Mouse (Mus musculus) intestine, postnatal 0 days (tissue): ENCODE results near the gene Lama5. TPM values are rescaled to one million over a fixed set of nuclear protein-coding genes. Genes with fewer than 3 reads are reported as not detected.

ENCODE experiments used
- ATAC-seq: fragments of 200-750 bp; cut with Nextera tagmentation; 2 replicates; pipeline ENCODE4 v1.8.0; 2017; ENCODE audit warnings: mild to moderate bottlenecking, moderate TSS enrichment, moderate library complexity
- H3K27ac ChIP-seq: fragments of 300-500 bp; sonication (generic); 2 replicates; pipeline ENCODE4 v1.5.1; 2014; ENCODE audit warnings: mild to moderate bottlenecking, low read depth, low read length, moderate library complexity
- H3K27me3 ChIP-seq: fragments of 300-500 bp; sonication (generic); replicated peaks from 2 replicates; pipeline ENCODE4 v1.6.1; 2014; ENCODE audit warnings: low read length, mixed read lengths; ENCODE audit not compliant: control insufficient read depth, insufficient read depth
- H3K36me3 ChIP-seq: fragments of 300-500 bp; sonication (generic); 2 replicates; pipeline ENCODE4 v1.6.1; 2014; ENCODE audit warnings: mild to moderate bottlenecking, moderate library complexity; ENCODE audit not compliant: control insufficient read depth, insufficient read depth
- H3K4me1 ChIP-seq: fragments of 300-500 bp; sonication (generic); replicated peaks from 2 replicates; pipeline ENCODE4 v1.6.1; 2014; ENCODE audit warnings: antibody characterized with exemption, low read length, mixed read lengths; ENCODE audit not compliant: control insufficient read depth, insufficient read depth
- H3K4me2 ChIP-seq: fragments of 300-500 bp; sonication (generic); replicated peaks from 2 replicates; pipeline ENCODE4 v1.6.1; 2014; ENCODE audit warnings: low read depth, mild to moderate bottlenecking, moderate library complexity
- H3K4me3 ChIP-seq: fragments of 300-500 bp; sonication (generic); 2 replicates; pipeline ENCODE4 v1.5.1; 2014; ENCODE audit warnings: low read depth, low read length
- H3K9ac ChIP-seq: fragments of 300-500 bp; sonication (generic); 2 replicates; pipeline ENCODE4 v1.6.1; 2014; ENCODE audit warnings: mild to moderate bottlenecking, low read depth, low read length
- H3K9me3 ChIP-seq: fragments of 300-500 bp; sonication (generic); 2 replicates; pipeline ENCODE4 v1.6.1; 2016; ENCODE audit warnings: mixed run types; ENCODE audit not compliant: control insufficient read depth
- CTCF ChIP-seq: sonication (generic); IDR thresholded peaks from 2 replicates; pipeline ENCODE4 v1.5.1; 2016; ENCODE audit warnings: low read depth, mild to moderate bottlenecking, control low read depth, antibody characterized with exemption, moderate library complexity
- WGBS: fragments of 180-500 bp; shearing (Covaris S2); extraction: QIAGEN DNeasy Blood & Tissue Kit; methylation state at CpG from one replicate; pipeline ENCODE4 v1.1.7; 2014; 5-methylcytosine and 5-hydroxymethylcytosine counted together
- polyA plus RNA-seq: library from polyadenylated mRNA; unstranded; fragments of >200 nt; fragmentation: Nextera tagmentation; extraction: Ambion mirVana; gene quantifications from 2 replicates; pipeline ENCODE4 v1.2.1, GENCODE M21; 2015

Gene Lama5
- polyA plus RNA-seq, 1 experiment from 2014 or later: 19.8 TPM

DNA sequence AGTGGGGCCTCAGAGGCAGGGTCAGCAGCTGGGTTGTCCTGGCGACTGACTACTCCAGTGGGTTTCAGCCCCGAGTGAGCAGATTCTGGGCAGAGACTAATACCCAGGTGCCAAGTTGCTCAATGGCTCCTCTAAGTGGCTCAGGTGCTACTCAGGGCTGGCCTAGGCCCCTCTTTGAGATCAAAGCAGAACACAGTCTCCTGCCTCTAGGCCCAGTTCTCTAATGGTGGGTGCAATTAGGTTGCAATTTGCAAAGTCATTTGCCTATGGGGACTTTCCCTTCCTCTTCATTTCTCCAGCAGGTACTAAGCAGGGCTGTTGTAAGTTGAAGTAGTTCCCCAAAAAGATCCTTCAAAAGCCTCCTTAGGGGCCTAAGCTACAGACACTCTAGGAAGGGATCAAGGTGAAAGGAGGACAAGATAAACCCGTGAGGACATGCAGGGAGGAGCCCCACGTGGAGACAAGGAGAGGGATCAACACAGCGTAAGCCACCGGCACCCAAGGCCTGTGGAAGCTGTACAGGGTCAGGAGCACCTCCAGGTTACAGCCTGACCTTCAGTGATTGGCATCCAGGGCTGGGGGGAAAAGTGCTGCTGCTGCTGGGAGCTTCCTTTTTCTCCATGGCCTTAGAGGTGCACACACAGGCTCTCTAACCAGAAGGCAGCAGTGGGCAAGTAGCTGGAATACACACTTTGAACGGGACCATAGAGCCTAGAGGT, 45.0 kb upstream of the Lama5 start:
- Histone ChIP-seq H3K27me3 (no peaks in the 10 kb centered on the region), H3K9ac (no peak overlapping the region)
- WGBS: 64% methylated on average over 7 of the region's 7 CpGs

GRCm38 (mm10) chr2:180269329-180269728, 43.7 kb upstream of the Lama5 start:
- peaks cover 37% of the 10 kb centered on the region for H3K36me3 ChIP-seq
- no peak for ATAC-seq
- 0 out of 2 replicates have a peak, but pooled peaks cover 6% of the 10 kb centered on the region for H3K4me1 ChIP-seq
- H3K9ac ChIP-seq: no peak overlapping the region
- TF ChIP-seq CTCF: no peak
- 93% methylated on average over 10 of the region's 10 CpGs for WGBS
- H3K27me3 ChIP-seq: no peaks in the 10 kb centered on the region
- H3K4me3 ChIP-seq: no peak overlapping the region
- no peak overlapping the region for H3K4me2 ChIP-seq
- no peaks in the 10 kb centered on the region for H3K9me3 ChIP-seq
- no peak overlapping the region for H3K27ac ChIP-seq

More for the DNA sequence above, 45.0 kb upstream of the Lama5 start:
- no peaks in the 10 kb centered on the region for H3K9me3 ChIP-seq
- H3K4me3 ChIP-seq: no peak overlapping the region
- H3K4me1 ChIP-seq: 0 out of 2 replicates have a peak, but pooled peaks cover 6% of the 10 kb centered on the region
- H3K36me3 ChIP-seq: peaks cover 33% of the 10 kb centered on the region
- no peak overlapping the region for H3K27ac ChIP-seq
- no peak for TF ChIP-seq CTCF
- no peak overlapping the region for H3K4me2 ChIP-seq
- ATAC-seq: no peak

DNA sequence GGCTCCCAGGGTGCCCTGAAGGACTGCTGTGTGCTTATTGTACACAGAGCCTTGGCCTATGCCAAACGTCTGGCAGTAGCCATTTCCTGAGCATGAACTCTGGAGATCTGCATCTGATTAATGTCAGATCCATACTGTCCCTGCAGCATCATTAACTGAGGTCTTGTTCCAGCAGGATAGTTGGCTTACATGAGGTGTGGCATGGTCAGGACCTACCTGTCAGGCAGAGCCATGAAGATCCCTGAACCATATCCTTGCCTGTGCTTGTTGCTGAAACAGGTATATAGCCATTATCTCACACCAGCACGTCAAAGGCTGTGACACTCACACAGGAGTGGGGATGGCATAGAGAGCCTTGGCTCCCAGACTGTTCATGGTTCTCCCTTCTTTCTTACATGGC, 42.3 kb upstream of the Lama5 start:
- H3K27ac ChIP-seq: no peak overlapping the region
- WGBS: 62% methylated on average over 2 of the region's 2 CpGs
- no peak for ATAC-seq
- H3K9ac ChIP-seq: no peak overlapping the region
- H3K9me3 ChIP-seq: no peaks in the 10 kb centered on the region
- no peaks in the 10 kb centered on the region for H3K4me1 ChIP-seq
- TF ChIP-seq CTCF: no peak
- no peaks in the 10 kb centered on the region for H3K27me3 ChIP-seq
- no peak overlapping the region for H3K4me2 ChIP-seq
- H3K36me3 ChIP-seq: peaks cover 49% of the 10 kb centered on the region
- no peak overlapping the region for H3K4me3 ChIP-seq

DNA sequence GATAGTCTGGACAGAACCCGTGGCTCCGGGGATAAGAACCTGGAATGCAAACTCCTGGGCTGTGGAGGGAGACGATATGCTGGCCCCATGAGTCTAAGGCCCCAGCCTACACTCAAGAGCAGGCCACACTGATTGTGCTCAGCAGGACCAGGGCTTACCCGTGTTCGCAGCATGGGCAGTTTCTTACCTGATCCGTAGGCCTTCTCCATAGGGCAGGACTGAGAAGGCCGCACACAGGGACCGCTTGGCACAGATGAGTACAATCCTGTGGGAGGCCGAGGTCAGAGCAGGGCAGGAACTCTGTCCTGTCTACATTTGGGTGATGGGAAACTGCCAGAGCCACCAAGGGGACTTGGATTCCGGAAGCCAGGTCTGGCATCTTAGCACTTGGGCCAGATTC, 37.2 kb upstream of the Lama5 start:
- Histone ChIP-seq H3K4me2 (no peak overlapping the region), H3K27me3 (no peaks in the 10 kb centered on the region), H3K4me3 (no peak overlapping the region), H3K4me1 (0 out of 2 replicates have a peak, but pooled peaks cover 5% of the 10 kb centered on the region), H3K9me3 (no peaks in the 10 kb centered on the region), H3K27ac (no peak overlapping the region; the same call in 1 of the 2 replicates), H3K9ac (no peak overlapping the region), H3K36me3 (peaks cover 74% of the 10 kb centered on the region)
- WGBS: 82% methylated on average over 10 of the region's 10 CpGs
- ATAC-seq: no peak
- no peak for TF ChIP-seq CTCF

DNA sequence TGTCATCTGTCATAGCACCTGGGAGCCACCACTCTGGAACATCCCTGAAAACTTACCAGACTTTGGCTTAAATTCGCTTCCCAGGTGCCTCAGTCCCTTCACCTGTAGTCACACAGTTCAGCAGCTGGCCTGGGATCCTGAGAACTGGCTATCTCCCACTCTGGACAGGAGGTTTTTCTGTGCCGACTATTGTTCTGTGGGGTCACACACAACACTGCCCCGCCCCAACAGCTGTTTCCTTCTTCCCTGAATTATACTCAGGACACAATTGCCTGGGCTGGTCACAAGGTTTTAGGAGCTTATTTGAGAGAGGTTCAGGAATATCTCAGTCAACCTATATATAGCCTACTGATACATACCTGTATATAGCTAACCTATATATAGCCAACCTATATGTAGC, 36.8 kb upstream of the Lama5 start:
- ATAC-seq: no peak
- no peak overlapping the region for H3K9ac ChIP-seq
- no peaks in the 10 kb centered on the region for H3K27me3 ChIP-seq
- H3K27ac ChIP-seq: no peak overlapping the region
- no peak for TF ChIP-seq CTCF
- H3K4me2 ChIP-seq: no peak overlapping the region
- 63% methylated on average over 3 of the region's 3 CpGs for WGBS
- H3K4me3 ChIP-seq: no peak overlapping the region
- 0 out of 2 replicates have a peak, but pooled peaks cover 5% of the 10 kb centered on the region for H3K4me1 ChIP-seq
- no peaks in the 10 kb centered on the region for H3K9me3 ChIP-seq
- H3K36me3 ChIP-seq: peaks cover 74% of the 10 kb centered on the region

GRCm38 (mm10) chr2:180261901-180262300, 36.2 kb upstream of the Lama5 start:
- H3K4me2 ChIP-seq: no peak overlapping the region
- no peak overlapping the region for H3K4me3 ChIP-seq
- ATAC-seq: no peak
- H3K27ac ChIP-seq: no peak overlapping the region; the same call in 1 of the 2 replicates
- H3K36me3 ChIP-seq: peaks cover 69% of the 10 kb centered on the region
- no peak for TF ChIP-seq CTCF
- H3K9me3 ChIP-seq: no peaks in the 10 kb centered on the region
- WGBS: 85% methylated on average over 7 of the region's 7 CpGs
- no peaks in the 10 kb centered on the region for H3K27me3 ChIP-seq
- no peak overlapping the region for H3K9ac ChIP-seq
- H3K4me1 ChIP-seq: 0 out of 2 replicates have a peak, but pooled peaks cover 5% of the 10 kb centered on the region
